Mouse (Mus musculus) 3134 (cell line): Measurements from ENCODE around the gene Stmnd1.
"Not testable (repeated sequence)": the region's sequence is repeated elsewhere in the genome, so short reads cannot be mapped to it uniquely, and the experiment has no call there.

Source experiments
- DNase-seq: peaks from one replicate; pipeline ENCODE4 v3.0.0-alpha.2; 2011; ENCODE audit warnings: low spot score; ENCODE audit not compliant: insufficient read length; ENCODE audit errors: extremely low read depth

Stmnd1 gene

DNA sequence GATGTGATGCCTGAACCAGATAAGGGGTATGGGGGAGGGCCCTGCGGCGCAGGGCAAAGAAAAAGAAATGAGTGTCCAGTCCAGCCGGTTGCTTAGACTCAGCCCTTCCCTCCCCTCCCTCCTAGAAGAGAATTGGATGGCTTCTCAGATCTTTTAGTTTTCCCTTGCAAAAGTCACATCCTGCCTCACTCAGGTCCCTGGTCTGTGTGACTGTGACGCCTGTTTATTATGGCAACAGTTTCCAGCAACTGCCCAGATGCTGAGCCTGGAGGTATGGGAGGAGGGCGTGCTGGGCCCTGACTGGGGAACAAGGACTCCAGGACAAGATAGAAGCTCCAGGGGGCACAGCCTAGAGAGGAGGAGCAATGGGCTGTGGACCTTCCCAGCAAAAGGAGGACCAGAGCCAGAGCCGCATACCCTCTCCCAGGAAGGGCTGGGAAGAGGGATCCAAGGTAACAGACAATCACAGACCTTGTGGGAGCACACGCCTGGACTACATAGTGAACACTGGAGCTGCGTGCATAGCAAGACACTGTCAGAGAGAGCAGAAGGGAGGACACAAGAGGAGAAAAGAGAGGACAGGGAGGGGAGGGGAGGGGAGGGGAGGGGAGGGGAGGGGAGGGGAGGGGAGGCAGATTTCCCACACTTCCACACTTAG lies at the start of gene Stmnd1:
Stmnd1 (plus strand) TSS at position 269 of the 658 bp plus-strand sequence.
- no peak for DNase-seq

DNA sequence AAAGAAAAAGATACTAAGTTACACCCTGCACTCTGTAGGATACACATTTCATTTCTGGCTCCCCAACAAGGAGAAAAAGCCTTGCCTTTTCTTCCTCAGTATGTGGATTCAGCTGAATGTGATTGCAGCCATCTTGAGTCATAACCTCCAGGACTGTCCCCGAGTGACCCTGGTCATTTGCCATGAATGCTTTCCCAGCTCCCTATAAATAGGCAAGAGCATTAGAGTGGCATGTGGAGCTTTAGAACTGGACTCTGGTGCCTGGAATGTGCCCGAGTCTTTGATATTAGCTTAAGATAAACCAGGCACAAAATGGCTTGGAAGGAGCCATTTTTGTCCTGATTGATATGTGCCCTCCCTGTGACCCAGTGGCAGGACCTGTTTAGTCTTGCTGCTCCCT lies 46.6 kb upstream of the Stmnd1 start:
- DNase-seq = no peak

DNA sequence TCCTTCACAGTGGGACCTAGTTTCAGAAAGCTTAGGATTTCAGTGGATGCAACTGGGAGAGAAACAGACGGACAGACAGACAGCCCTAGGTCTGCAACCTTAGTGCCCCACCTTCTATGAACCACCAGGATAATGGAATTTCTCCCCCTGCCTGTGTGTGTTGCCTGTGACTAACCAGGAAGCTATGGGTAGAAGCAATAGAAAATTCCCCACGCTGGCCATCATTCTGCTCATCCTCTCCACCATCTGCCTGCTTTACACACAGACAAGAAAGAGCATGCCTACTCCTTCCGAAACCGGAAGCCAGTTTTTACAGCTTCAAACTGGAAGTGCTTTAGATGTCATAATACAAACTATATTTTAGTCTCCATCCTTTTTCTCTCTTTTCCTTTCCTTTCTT lies 46.0 kb upstream of the Stmnd1 start:
- DNase-seq = no peak

GRCm38 (mm10) chr13:46228750-46229149 lies 44.8 kb upstream of the Stmnd1 start:
- DNase-seq = not testable (repeated sequence)

DNA sequence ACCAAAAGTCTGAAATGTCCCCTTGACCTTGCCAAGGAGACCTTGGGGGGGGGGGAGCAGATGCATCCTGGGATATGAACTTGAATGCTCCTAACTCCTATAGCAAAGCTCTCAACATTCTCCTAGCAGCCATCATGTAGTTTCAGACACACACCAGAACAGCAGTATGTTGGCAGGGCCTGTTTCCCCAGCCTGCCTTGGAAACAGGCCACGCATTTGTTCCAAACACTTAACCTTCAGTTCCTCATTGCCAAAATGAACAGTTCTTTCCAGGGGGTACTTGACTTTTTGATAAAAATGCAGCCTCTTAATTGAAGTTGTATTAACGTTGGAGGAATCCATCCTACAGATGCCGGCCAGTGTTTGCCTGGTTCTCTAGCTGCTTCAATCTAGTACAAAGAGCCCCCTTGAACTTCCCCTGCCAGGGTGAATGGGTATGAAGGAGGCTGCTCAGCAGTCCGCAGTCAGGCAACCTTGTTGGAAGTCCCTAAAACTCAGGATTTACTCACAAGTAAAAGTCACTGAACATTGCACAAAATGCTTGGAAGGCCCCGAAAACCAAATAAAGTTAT lies 41.9 kb upstream of the Stmnd1 start:
- no peak for DNase-seq

- no peak for DNase-seq
These were observed 35.7 kb upstream of the Stmnd1 start for GRCm38 (mm10) chr13:46237723-46238349.

DNA sequence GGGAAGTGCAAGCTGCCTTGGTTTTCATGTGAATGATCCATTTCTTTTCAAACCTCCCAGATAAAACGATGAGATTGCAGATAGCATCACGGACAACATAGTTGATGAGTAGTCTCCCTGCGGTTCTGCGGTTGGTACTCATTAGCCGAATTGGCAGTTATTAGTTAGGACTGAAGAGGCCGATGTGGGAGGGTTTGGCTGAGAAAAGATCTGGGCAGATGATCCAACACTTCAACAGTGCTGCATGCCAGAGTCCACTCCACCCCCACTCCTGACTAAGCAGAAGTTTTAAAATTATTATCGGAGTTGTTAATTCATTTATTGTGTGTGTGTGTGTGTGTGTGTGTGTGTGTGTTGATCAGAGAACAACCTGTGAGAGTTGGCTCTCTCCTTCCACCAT lies 34.7 kb upstream of the Stmnd1 start:
- no peak for DNase-seq

DNA sequence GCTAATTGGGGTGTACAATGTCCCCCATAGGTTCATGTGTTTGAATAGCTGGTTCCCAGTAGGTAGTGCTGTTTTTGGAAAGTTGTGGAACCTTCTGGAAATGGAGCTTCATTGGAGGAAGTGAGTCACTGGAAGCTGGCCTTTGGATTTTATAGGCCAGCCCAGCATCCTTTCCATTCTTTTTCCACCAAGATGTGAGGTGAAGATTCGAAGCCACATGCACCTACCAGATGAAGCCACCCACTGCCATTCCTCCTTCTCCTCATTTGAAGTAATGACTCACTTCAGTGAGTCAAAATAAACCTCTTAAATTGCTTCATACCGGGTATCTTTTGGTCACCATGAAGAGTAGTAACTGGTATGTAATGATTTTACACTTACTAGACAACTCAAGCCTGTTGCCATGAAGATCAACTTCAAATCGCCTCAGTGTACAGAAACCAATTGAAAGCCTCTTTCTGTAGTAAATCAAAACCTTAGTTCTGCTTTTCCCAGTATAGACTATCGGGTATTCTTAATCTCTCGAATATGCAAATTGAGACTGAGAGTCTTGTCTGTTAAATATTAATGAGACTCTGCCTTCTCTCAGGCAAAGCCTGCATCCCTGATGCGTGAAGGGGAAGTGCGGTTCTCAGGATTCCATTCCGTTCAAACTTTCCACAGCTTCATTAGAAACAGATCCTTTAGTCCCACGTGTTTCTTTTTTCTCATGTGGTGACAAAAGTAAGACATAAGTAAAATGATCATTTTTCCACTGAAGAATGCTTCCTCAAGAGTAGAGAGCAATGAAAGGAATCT lies 31.9 kb upstream of the Stmnd1 start:
- no peak for DNase-seq

- DNase-seq = no peak
These were observed 19.8 kb upstream of the Stmnd1 start for GRCm38 (mm10) chr13:46253753-46254152.

- no peak for DNase-seq
These were observed 19.4 kb upstream of the Stmnd1 start for GRCm38 (mm10) chr13:46254171-46254570.

DNA sequence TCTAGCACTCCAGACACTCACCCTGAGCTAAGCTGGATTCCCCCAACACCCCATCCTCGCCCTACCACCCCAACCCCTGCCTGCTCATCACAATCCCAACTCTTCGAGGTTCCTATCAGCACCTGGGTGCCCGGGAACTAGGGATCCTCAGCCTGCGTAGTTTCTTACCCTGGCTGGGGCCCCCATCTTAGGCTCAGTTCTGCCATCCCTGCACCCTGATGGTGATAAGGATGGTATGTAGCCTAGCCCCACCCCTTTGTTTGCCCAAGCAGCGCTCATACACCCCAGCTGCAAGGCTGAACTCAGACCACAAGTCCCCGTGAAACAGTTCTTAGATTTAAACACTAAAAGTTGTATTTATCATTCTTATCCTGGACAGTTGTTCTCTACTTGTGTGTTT lies 17.9 kb upstream of the Stmnd1 start:
- no peak for DNase-seq

DNA sequence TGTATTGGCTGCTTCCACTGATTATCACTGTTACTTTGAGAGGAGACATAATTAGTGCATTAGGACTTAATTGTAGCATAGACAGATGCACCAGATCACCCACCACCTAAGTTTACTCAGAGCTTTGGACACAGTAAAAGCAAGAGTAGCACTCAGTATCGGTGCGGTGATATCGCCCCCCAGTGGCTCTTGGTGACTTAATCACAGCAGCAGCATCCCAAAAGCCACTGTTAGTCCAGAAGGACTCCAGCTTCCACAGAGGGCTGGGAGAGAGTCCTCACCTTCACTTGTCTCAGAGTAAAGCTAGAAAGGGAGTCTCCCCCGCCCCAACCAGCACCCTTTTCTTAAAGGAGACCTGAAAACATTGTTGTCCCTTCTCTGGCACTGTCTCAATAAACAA lies 15.7 kb upstream of the Stmnd1 start:
- DNase-seq = no peak

DNA sequence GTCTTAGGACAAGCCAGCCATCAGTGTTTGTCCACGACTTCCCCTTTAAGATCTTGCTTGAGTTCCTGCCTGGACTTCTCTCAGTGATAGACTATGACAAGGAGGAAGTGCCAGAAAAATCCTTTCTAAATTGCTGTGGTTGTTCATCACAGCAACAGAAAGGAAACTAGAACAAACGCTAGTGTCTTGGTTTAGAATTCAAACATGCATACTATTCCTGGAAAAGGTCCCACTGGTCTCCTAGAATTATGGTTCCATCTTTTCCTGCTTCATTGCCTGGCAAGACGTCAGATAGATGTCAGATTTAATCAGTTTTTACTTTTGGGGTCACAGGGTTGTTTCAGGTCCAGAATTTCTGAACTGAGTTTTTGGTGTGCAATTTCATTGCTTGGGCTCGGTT lies 14.0 kb upstream of the Stmnd1 start:
- DNase-seq = no peak

- DNase-seq = no peak
These were observed 12.3 kb upstream of the Stmnd1 start for GRCm38 (mm10) chr13:46261244-46261643.

- no peak for DNase-seq
These were observed 5.7 kb upstream of the Stmnd1 start for GRCm38 (mm10) chr13:46267783-46268182.

- DNase-seq = no peak
These were observed 5.2 kb upstream of the Stmnd1 start for GRCm38 (mm10) chr13:46268341-46268740.

DNA sequence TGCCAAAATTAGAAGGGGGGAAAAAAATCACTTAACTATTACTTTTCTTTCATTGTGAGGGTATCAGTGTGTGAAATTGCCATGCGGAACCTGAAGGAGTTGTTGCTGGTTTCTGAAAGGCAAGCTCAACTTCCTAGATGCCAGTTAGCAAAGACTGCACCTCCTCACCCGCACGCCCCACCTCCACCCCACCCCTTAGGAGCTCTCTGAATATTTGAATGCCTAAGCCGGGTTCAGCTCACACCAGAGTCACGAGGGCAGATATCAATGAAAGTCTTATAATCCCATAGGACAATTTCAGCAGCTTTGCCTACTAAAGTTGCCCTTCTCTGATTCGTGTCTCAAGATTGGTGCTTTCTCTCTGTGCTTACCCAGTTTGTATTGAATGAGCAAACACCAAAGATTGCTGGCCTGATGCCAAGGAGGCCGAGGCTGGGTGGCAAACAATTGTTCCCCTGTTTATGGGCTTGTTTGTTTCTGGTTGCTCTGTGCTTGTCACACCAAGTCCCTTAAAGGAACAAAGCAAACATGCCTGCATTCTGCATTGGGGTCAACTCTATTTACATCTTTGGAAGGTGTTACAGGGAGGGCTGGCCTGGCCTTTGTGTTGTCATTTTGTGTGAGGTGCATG lies 4.6 kb upstream of the Stmnd1 start:
- no peak for DNase-seq

GRCm38 (mm10) chr13:46272811-46273452 lies 589 bp upstream of the Stmnd1 start:
- no peak for DNase-seq

DNA sequence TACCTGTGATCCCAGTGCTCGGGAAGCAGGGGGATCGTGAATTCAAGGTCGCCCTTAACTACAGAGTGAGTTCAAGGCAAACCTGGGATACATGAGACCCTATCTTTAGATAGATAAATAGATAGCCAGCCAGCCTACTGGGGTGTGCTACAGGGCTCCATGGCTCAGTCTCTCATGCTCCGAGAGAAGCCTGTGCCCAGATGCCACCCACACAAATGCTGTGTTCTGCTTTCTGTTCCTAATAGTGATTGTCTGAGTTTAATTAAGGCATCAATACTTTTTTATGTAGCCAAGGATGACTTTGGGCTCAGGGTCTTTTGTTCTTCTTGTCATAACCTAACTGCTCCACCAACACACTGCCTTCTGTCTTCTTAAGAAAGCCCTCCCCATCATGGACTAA lies 2.2 kb downstream of the Stmnd1 start:
- DNase-seq = no peak

- no peak for DNase-seq
These were observed 9.0 kb downstream of the Stmnd1 start for GRCm38 (mm10) chr13:46282543-46282942.

DNA sequence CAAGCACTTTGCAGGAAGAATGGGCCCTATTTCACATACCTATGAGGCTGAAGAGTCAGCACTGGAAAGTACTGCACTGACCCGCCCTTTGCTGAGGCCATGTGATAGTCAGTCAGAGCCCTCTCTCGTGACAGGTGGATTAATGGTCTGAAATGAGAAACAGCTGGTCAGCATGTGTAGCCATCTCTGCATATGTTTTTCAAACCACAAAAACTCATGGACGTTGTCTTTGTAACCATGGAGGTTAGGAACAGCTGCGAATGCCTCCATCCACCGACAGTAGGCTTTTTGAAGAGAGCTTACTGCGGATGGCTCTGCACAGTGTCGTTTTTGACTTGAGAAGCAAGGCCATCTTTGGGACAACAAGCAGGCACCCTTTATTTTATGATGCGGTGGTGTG lies 14.3 kb downstream of the Stmnd1 start:
- no peak for DNase-seq
